Mouse (Mus musculus): ENCODE measurements at regions not wholly inside any gene's neighbourhood (a gene's known extent, or its start where the extent isn't known, plus 50 kb on each side); places are given as distances from the start of the nearest gene placed in this dataset.
"Not testable (repeated sequence)": the region's sequence is repeated elsewhere in the genome, so short reads cannot be mapped to it uniquely, and the experiment has no call there.

DNA sequence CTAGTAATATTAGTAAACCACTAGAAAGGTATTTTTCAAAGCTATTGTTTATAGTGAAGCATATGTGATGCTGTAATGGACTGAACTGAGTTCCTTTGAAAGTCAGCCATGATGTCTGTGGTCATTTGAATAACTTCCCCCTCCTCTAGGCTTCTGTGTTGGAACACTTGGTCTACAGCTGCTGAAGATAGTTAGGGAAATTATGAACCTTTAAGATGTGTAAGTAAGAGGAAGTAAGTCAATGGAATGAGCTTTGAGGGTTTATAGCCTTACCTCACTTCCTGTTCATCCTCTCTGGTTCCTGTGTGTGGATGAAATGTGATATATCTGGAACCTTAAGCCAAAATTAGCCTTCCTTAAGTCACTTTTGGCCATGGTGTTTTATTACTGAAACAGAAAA is 145.7 kb upstream of the Tmem229a start:
- Histone ChIP-seq H3K27ac (no peak overlapping the region), H3K9ac (no peak overlapping the region), H3K4me1 (no peaks in the 10 kb centered on the region), H3K9me3 (no peaks in the 10 kb centered on the region), H3K36me3 (no peaks in the 10 kb centered on the region), H3K27me3 (replicated peaks) (no peaks in the 10 kb centered on the region), H3K4me2 (replicated peaks) (no peak overlapping the region), H3K4me3 (no peak overlapping the region)
- no peak for ATAC-seq (ENCODE audit: low FRiP score, low read depth)

DNA sequence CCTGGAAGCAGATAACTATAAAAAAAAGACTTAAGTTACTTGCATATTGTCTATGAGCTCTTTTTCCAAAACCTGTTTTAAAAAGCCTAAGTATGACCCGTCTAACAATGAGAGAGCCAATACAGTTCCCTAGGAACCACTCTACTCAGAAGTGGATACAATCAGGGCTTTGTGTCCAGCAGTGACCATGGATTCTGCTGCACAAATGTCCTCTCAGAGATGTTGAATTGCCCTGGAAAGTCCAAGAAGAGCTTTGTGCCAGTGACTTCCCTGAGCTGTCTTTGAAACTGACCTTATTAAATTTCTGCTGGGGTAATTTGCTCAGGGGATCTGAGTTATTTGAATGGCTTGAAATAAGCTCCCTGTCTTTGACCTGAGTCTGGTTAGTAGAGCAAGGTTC is 131.1 kb upstream of the Tmem229a start:
- H3K27ac ChIP-seq = no peak overlapping the region
- WGBS = 78% methylated on average over 1 of the region's 1 CpGs
- no peaks in the 10 kb centered on the region for H3K27me3 ChIP-seq (replicated peaks)
- H3K9me3 ChIP-seq = no peaks in the 10 kb centered on the region
- no peak overlapping the region for H3K4me3 ChIP-seq
- H3K9ac ChIP-seq = no peak overlapping the region
- no peak overlapping the region for H3K4me2 ChIP-seq (replicated peaks)
- H3K36me3 ChIP-seq = no peaks in the 10 kb centered on the region
- ATAC-seq (ENCODE audit: low FRiP score, low read depth) = no peak
- no peaks in the 10 kb centered on the region for H3K4me1 ChIP-seq

DNA sequence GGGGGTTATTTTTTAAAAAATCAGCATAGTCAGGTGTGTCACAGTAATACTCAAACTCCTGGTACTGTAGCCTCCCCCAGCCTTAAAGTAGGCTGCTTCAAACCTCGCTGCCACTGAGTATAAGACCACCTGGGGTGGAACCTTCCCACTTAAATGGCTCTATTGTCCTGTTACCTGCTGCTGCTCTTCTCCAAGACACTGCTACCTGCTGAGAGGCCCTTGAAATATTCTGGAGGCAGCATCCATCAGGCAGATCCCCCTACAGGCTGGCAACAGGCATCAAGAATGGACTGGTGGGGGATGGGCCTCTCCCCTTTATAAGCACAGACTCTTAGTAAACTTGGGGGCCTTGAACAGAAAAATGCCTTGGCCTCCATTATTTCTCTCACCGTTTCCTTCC is 129.8 kb upstream of the Tmem229a start:
- WGBS = 80% methylated on average over 2 of the region's 2 CpGs

GRCm38 (mm10) chr6:25085296-25085695 is 129.2 kb upstream of the Tmem229a start:
- not testable (repeated sequence) for H3K4me1 ChIP-seq; H3K4me3 ChIP-seq; H3K9ac ChIP-seq; H3K27ac ChIP-seq; H3K27me3 ChIP-seq (replicated peaks); ATAC-seq (ENCODE audit: low FRiP score, low read depth); H3K9me3 ChIP-seq; H3K36me3 ChIP-seq; H3K4me2 ChIP-seq (replicated peaks)
- WGBS = 56% methylated on average over 4 of the region's 4 CpGs

More for the DNA sequence above, 129.8 kb upstream of the Tmem229a start:
- H3K4me3 ChIP-seq = no peak overlapping the region
- H3K36me3 ChIP-seq = no peaks in the 10 kb centered on the region
- no peaks in the 10 kb centered on the region for H3K4me1 ChIP-seq
- no peak overlapping the region for H3K9ac ChIP-seq
- no peak overlapping the region for H3K4me2 ChIP-seq (replicated peaks)
- H3K27ac ChIP-seq = no peak overlapping the region
- no peak for ATAC-seq (ENCODE audit: low FRiP score, low read depth)
- H3K27me3 ChIP-seq (replicated peaks) = no peaks in the 10 kb centered on the region
- H3K9me3 ChIP-seq = no peaks in the 10 kb centered on the region

GRCm38 (mm10) chr6:25065913-25066312 is 109.8 kb upstream of the Tmem229a start:
- Histone ChIP-seq H3K27ac (no peak overlapping the region), H3K27me3 (replicated peaks) (no peaks in the 10 kb centered on the region), H3K4me1 (no peaks in the 10 kb centered on the region), H3K4me2 (replicated peaks) (no peak overlapping the region), H3K9ac (no peak overlapping the region), H3K4me3 (no peak overlapping the region), H3K36me3 (no peaks in the 10 kb centered on the region), H3K9me3 (no peaks in the 10 kb centered on the region)
- WGBS = 49% methylated on average over 6 of the region's 6 CpGs
- no peak for ATAC-seq (ENCODE audit: low FRiP score, low read depth)

- ATAC-seq (ENCODE audit: low FRiP score, low read depth) = no peak
- 70% methylated on average over 2 of the region's 2 CpGs for WGBS
These were observed 76.9 kb upstream of the Tmem229a start for GRCm38 (mm10) chr6:25032878-25033509.

GRCm38 (mm10) chr6:25026953-25027352 is 70.9 kb upstream of the Tmem229a start:
- no peak overlapping the region for H3K9ac ChIP-seq
- H3K4me1 ChIP-seq = no peaks in the 10 kb centered on the region
- no peak for ATAC-seq (ENCODE audit: low FRiP score, low read depth)
- H3K4me2 ChIP-seq (replicated peaks) = no peak overlapping the region
- H3K27me3 ChIP-seq (replicated peaks) = no peaks in the 10 kb centered on the region
- H3K27ac ChIP-seq = no peak overlapping the region
- no peaks in the 10 kb centered on the region for H3K9me3 ChIP-seq
- H3K36me3 ChIP-seq = no peaks in the 10 kb centered on the region
- 87% methylated on average over 3 of the region's 3 CpGs for WGBS
- H3K4me3 ChIP-seq = no peak overlapping the region

More at GRCm38 (mm10) chr6:25032878-25033509, 76.9 kb upstream of the Tmem229a start:
- Histone ChIP-seq H3K4me3 (no peak overlapping the region), H3K36me3 (no peaks in the 10 kb centered on the region), H3K27me3 (replicated peaks) (no peaks in the 10 kb centered on the region), H3K4me1 (no peaks in the 10 kb centered on the region), H3K9me3 (no peaks in the 10 kb centered on the region), H3K27ac (no peak overlapping the region), H3K4me2 (replicated peaks) (no peak overlapping the region), H3K9ac (no peak overlapping the region)

- no peak overlapping the region for H3K9ac ChIP-seq
- H3K4me1 ChIP-seq = no peaks in the 10 kb centered on the region
- H3K27me3 ChIP-seq (replicated peaks) = no peaks in the 10 kb centered on the region
- H3K4me2 ChIP-seq (replicated peaks) = no peak overlapping the region
- peak; percentile 63; the same call in 1 of the 2 replicates for ATAC-seq (ENCODE audit: low FRiP score, low read depth)
- no peaks in the 10 kb centered on the region for H3K9me3 ChIP-seq
- H3K36me3 ChIP-seq = no peaks in the 10 kb centered on the region
- H3K4me3 ChIP-seq = no peak overlapping the region
- no peak overlapping the region for H3K27ac ChIP-seq
- 32% methylated on average over 2 of the region's 2 CpGs for WGBS
These were observed 64.1 kb upstream of the Tmem229a start for GRCm38 (mm10) chr6:25020005-25020772.

GRCm38 (mm10) chr6:25013288-25013606 is 57.1 kb upstream of the Tmem229a start:
- Histone ChIP-seq H3K4me2 (replicated peaks) (no peak overlapping the region), H3K9me3 (no peaks in the 10 kb centered on the region), H3K27ac (no peak overlapping the region), H3K9ac (no peak overlapping the region), H3K4me3 (no peak overlapping the region), H3K4me1 (no peaks in the 10 kb centered on the region), H3K36me3 (no peaks in the 10 kb centered on the region), H3K27me3 (replicated peaks) (no peaks in the 10 kb centered on the region)
- WGBS = 41% methylated on average over 3 of the region's 3 CpGs
- peak; percentile 37; the same call in 1 of the 2 replicates for ATAC-seq (ENCODE audit: low FRiP score, low read depth)

DNA sequence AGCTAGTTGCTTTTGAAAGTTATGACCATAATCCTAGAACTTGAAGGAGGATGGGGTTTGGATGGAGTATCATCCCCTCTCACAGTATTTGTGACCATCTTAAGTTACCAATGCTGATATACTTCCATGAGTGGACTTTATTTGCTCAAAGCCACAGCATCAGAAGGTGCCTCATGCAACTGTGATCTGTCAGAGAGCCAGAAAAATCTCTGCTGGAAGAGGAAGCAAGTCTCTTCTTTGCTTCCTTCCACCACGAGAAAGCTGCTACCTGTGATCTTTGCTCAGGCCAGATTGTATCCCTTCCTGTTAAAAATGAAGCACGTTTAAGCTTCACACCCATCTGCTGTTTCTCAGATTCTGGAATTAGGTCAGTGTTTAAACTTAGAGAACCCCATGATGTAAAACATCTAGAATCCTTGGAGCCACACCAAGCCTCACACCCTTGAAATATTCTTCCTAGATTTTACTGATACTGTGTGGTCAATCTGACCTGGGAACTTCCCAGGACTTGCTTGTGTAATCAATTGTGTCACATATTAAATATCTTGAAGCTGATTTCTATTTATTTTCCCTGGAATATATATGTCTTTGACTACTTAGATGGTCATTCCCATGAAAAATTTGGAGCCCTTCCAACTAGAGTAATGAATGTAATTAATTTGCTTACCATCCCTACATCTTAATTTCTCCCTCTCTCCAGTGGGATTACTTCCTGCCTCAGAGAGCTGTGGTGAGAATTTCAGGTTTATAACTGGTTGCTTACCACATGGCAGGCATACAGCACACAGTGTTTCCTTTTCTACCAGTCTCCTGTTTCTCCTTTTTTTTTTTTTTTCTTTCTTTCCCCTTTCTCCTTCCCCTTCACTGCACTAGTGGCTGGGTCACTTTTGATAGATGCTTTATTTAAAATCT is 56.5 kb upstream of the Tmem229a start:
- WGBS = 76% methylated on average over 2 of the region's 2 CpGs
- Histone ChIP-seq H3K9ac (no peak overlapping the region), H3K27me3 (replicated peaks) (no peaks in the 10 kb centered on the region), H3K4me1 (no peaks in the 10 kb centered on the region), H3K9me3 (no peaks in the 10 kb centered on the region), H3K4me2 (replicated peaks) (no peak overlapping the region), H3K4me3 (no peak overlapping the region), H3K36me3 (no peaks in the 10 kb centered on the region), H3K27ac (no peak overlapping the region)
- ATAC-seq (ENCODE audit: low FRiP score, low read depth) = peak; percentile 48; the same call in 1 of the 2 replicates

- ATAC-seq (ENCODE audit: low FRiP score, low read depth); H3K9ac ChIP-seq: not testable (repeated sequence)
These were observed 52.8 kb upstream of the Tmem229a start for GRCm38 (mm10) chr6:25008856-25009255.

More at GRCm38 (mm10) chr6:25008856-25009255, 52.8 kb upstream of the Tmem229a start:
- H3K4me3 ChIP-seq; H3K36me3 ChIP-seq; H3K4me2 ChIP-seq (replicated peaks); H3K27me3 ChIP-seq (replicated peaks); H3K27ac ChIP-seq; H3K4me1 ChIP-seq; H3K9me3 ChIP-seq: not testable (repeated sequence)

Data from neural tube, embryonic 12.5 days (tissue).